Mouse (Mus musculus): Measurements from ENCODE around the gene 1190002N15Rik. TPM values are rescaled to one million over a fixed set of nuclear protein-coding genes. Genes with fewer than 3 reads are reported as not detected.

1190002N15Rik gene
- polyA plus RNA-seq, 1 experiment, result 2.2 TPM

- no peak for DNase-seq (ENCODE audit: low read depth, low spot score)
- WGBS, result 80% methylated on average over 2 of the region's 2 CpGs
These were observed 3.7 kb downstream of the 1190002N15Rik start for GRCm38 (mm10) chr9:94534226-94534625.

- WGBS, result 58% methylated on average over 4 of the region's 4 CpGs
- no peak for DNase-seq (ENCODE audit: low read depth, low spot score)
These were observed 4.2 kb downstream of the 1190002N15Rik start for GRCm38 (mm10) chr9:94533641-94534040.

- no peak for DNase-seq (ENCODE audit: low read depth, low spot score)
These were observed 7.9 kb downstream of the 1190002N15Rik start for GRCm38 (mm10) chr9:94529987-94530386.

- DNase-seq (ENCODE audit: low read depth, low spot score), result no peak
- WGBS, result 64% methylated on average over 1 of the region's 1 CpGs
These were observed 8.6 kb downstream of the 1190002N15Rik start for GRCm38 (mm10) chr9:94529146-94529746.

GRCm38 (mm10) chr9:94526473-94526872 is 11.4 kb downstream of the 1190002N15Rik start:
- no peak for DNase-seq (ENCODE audit: low read depth, low spot score)
- 75% methylated on average over 7 of the region's 7 CpGs for WGBS

GRCm38 (mm10) chr9:94512246-94512645 is 25.6 kb downstream of the 1190002N15Rik start:
- no peak for DNase-seq (ENCODE audit: low read depth, low spot score)
- 71% methylated on average over 8 of the region's 8 CpGs for WGBS

- DNase-seq (ENCODE audit: low read depth, low spot score), result no peak
These were observed 26.7 kb downstream of the 1190002N15Rik start for GRCm38 (mm10) chr9:94511139-94511538.

- 70% methylated on average over 1 of the region's 1 CpGs for WGBS
- DNase-seq (ENCODE audit: low read depth, low spot score), result no peak
These were observed 30.9 kb downstream of the 1190002N15Rik start for GRCm38 (mm10) chr9:94506980-94507379.

GRCm38 (mm10) chr9:94491467-94491866 is 46.4 kb downstream of the 1190002N15Rik start:
- 31% methylated on average over 9 of the region's 9 CpGs for WGBS

GRCm38 (mm10) chr9:94487976-94488375 is 49.9 kb downstream of the 1190002N15Rik start:
- DNase-seq (ENCODE audit: low read depth, low spot score), result no peak
- WGBS, result 83% methylated on average over 2 of the region's 2 CpGs

More at GRCm38 (mm10) chr9:94491467-94491866, 46.4 kb downstream of the 1190002N15Rik start:
- DNase-seq (ENCODE audit: low read depth, low spot score), result no peak

GRCm38 (mm10) chr9:94483291-94483879 is 54.5 kb downstream of the 1190002N15Rik start:
- WGBS, result 69% methylated on average over 6 of the region's 6 CpGs
- DNase-seq (ENCODE audit: low read depth, low spot score), result no peak

- DNase-seq (ENCODE audit: low read depth, low spot score), result no peak
These were observed 55.5 kb downstream of the 1190002N15Rik start for GRCm38 (mm10) chr9:94482215-94482975.

GRCm38 (mm10) chr9:94481057-94481456 is 56.8 kb downstream of the 1190002N15Rik start:
- DNase-seq (ENCODE audit: low read depth, low spot score), result no peak
- 82% methylated on average over 16 of the region's 16 CpGs for WGBS

More at GRCm38 (mm10) chr9:94482215-94482975, 55.5 kb downstream of the 1190002N15Rik start:
- WGBS, result 69% methylated on average over 10 of the region's 10 CpGs

GRCm38 (mm10) chr9:94479382-94479781 is 58.5 kb downstream of the 1190002N15Rik start:
- whole genome bisulfite sequencing, result 87% methylated on average over 6 of the region's 6 CpGs
- no peak for DNase-seq (ENCODE audit: low read depth, low spot score)

- 89% methylated on average over 6 of the region's 6 CpGs for WGBS
- no peak for DNase-seq (ENCODE audit: low read depth, low spot score)
These were observed 58.9 kb downstream of the 1190002N15Rik start for GRCm38 (mm10) chr9:94478954-94479353.

GRCm38 (mm10) chr9:94475973-94476372 is 61.9 kb downstream of the 1190002N15Rik start:
- 90% methylated on average over 1 of the region's 1 CpGs for WGBS
- no peak for DNase-seq (ENCODE audit: low read depth, low spot score)

- 28% methylated on average over 7 of the region's 7 CpGs for WGBS
- no peak for DNase-seq (ENCODE audit: low read depth, low spot score)
These were observed 64.0 kb downstream of the 1190002N15Rik start for GRCm38 (mm10) chr9:94473898-94474297.

GRCm38 (mm10) chr9:94472963-94473582 is 64.8 kb downstream of the 1190002N15Rik start:
- WGBS, result 47% methylated on average over 10 of the region's 10 CpGs
- no peak for DNase-seq (ENCODE audit: low read depth, low spot score)

- 40% methylated on average over 2 of the region's 2 CpGs for WGBS
- DNase-seq (ENCODE audit: low read depth, low spot score), result no peak
These were observed 66.4 kb downstream of the 1190002N15Rik start for GRCm38 (mm10) chr9:94471485-94471884.

Measured in large intestine, adult 2 months (tissue).